Mouse (Mus musculus) CD4-positive, CD25-positive, alpha-beta regulatory T cell, adult 9 weeks (primary cell): ENCODE results near the gene H6pd. TPM values are rescaled to one million over a fixed set of nuclear protein-coding genes. Genes with fewer than 3 reads are reported as not detected.

ENCODE experiments used
- polyA plus RNA-seq: library from polyadenylated mRNA; unstranded; fragments of 100-300 nt; shearing (Covaris generic); gene quantifications from one replicate; pipeline ENCODE4 v1.2.1, GENCODE M21; 2017

Gene H6pd
- 3.1 TPM for polyA plus RNA-seq

GRCm38 (mm10) chr4:150008853-150009586 is at the start of gene H6pd:
Gene H6pd, minus strand, starts transcription at chr4:150009023.

GRCm38 (mm10) chr4:149954893-149955439 is 53.9 kb downstream of the H6pd start, which contains the start of gene Spsb1:
Gene Spsb1, minus strand, starts transcription at chr4:149955043.

Other genes with a start within 250 kb of the H6pd start
- gene Slc25a33, start 234.7 kb downstream of the H6pd start, polyA plus RNA-seq, result 3.9 TPM
- 6.2 TPM for gene Spsb1, start 54.0 kb downstream of the H6pd start, polyA plus RNA-seq
- 0.25 TPM for gene Gpr157, start 78.3 kb upstream of the H6pd start, polyA plus RNA-seq
- gene Slc2a5, start 110.3 kb upstream of the H6pd start, polyA plus RNA-seq, result not detected
- not detected for gene Slc2a7, start 139.9 kb upstream of the H6pd start, polyA plus RNA-seq
- not detected for gene Car6, start 192.3 kb upstream of the H6pd start, polyA plus RNA-seq
- 1,247 TPM for gene Eno1, start 227.7 kb upstream of the H6pd start, polyA plus RNA-seq